Mouse (Mus musculus) embryo, embryonic 9.5 days (tissue): ENCODE results near the gene Gm48552.

Experiments
- DNase-seq: peaks from one replicate; pipeline ENCODE4 v3.0.0-alpha.2; 2017; ENCODE audit errors: extremely low spot score

Gm48552 gene

DNA sequence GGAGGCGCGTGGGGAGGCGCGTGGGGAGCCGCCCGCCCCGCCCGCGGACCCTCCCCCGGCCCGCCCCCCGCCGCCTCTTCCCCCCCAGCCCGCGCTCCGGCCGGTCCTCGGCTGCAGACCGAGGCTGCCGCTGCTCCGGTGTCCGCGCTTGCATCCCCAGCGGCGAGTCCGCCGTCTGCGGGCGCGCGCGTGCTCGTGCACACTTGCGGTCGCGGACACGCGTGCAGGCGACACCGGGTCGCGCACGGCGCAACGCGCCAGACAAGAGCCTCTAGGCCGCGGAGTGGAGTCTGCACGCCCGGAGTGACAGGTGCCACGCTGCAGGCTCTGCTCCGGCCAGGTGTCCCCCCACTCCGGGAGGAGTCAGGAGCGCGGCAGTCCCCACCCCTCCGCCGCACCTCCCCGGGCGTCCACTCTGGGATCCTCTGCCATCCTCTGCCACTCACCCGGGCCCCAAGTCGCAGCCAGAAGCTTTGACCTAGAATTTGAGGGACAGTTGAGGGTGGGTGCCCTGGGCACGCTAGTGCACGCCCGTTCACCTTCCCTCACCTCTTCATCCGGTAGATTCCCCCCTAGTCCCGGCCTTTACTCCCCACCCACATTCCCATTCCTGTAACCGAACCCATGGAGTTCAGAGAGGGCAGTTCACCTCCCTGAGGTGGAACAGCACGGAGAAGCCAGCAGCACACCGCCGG lies 42.2 kb downstream of the Gm48552 start:
- DNase-seq: no peak

DNA sequence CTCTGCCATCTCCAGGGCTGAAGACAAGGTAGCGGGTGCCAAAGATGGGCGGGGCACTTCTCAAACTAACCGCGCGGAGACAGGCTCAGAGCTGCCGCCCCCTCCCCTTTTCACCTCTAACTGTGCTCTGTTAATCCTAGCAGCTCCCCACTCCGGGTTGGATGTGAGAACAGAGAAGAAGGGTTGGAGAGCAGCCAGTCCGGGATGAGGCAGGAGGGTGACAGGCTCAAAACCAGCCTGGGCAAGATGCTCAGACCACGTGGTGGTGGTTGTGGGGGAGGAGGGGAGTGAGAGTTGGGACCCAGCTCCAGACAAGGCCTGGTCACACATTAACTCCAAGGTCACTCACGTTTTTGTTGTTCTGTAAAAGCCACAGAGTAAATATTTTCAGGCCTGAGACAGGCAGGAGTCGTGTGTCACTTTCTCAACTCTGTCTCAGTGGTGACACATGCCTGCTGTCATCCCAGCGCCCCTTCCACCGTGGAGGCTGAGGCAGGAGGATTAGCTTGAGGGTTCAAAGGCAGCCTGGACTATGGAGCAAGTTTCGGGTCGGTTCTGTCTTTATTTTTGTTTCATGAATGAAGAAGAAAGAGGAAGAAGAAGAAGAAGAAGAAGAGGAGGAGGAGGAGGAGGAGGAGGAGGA lies 42.8 kb downstream of the Gm48552 start:
- DNase-seq: no peak

DNA sequence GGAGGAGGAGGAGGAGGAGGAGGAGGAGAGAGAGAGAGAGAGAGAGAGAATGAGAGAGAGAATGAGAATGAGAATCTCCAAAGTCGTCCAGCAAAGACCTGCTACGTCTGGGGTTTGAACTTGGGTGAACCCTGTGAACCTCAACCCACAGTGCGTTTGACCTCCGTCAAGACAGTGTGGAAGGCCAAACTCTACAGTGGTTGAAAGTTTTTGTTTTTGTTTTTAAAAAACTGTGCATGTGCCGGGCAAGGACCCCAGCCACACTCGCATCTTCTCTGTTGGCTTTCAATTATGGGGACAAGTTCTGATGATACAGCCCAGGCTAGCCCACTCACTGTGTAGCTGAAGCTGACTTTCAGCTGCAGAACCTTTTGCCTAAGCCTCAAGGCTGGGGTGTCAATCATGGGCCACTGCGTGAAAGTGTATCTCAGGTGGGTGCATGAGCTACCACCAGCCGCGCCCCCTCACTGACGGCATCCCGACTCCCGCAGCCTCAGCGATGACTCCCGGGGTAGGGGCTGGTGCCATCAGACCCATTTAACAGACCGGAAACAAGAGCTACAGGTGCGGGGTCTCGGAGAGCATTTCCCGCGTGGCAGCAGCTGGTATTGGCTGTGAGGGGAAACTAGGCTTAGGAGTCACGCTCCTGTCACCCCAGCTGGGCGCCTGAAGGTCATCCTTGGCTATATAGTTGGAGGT lies 43.5 kb downstream of the Gm48552 start:
- no peak for DNase-seq

DNA sequence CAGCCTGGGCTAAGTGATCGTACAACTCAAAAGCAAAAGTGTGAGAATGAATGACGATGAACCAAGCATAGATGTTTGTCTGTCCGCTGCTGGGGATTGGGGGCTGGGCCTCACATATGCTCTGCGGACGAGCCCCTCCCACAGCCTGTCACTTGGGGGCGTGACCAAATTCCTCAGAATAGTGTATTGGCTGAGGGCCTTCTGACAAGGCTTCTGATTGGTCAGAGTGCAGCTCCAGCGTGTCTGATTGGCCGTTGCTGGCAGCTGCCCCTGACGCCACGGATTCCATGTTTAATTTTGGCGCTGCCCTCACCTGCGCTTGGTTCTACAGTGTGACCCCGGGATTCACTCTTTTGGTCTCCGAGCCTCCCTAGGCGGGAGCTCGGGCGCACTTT lies 44.1 kb downstream of the Gm48552 start:
- DNase-seq: peak; percentile 77

DNA sequence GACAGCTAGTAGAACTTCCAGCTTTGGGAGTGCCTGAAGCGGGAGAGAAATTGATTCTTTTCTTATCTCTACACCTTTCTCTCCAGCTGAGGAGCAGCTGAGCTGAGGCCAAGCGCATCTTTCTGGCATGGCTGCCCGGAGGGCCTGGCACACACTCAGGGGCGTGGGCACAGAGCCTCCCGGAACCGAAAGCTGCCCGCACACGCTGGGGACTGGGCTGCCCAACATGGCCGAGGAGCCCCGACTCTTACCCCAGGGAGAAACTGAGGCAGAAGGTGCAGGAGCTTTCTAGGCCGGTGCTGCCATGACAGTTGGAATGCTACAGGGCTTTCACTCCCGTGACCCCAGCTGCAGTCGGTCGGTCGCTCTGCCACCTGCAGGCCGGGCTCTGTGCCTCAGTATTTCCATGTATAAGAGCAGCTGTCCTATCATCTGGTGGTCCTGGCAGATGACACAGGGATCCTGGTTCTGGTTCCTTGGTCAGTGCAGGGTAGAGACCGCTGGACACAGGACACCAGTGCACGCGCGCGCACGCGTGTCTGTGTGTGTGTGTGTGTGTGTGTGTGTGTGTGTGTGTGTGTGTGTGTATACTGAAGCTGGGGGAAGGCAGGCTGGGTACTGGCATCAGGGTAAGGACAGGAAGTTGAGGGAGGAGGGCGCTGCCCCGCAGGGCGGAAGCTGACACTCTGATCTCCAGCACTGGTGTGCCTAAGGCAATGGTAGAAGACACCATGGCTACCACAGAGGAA lies 44.9 kb downstream of the Gm48552 start:
- DNase-seq: no peak

DNA sequence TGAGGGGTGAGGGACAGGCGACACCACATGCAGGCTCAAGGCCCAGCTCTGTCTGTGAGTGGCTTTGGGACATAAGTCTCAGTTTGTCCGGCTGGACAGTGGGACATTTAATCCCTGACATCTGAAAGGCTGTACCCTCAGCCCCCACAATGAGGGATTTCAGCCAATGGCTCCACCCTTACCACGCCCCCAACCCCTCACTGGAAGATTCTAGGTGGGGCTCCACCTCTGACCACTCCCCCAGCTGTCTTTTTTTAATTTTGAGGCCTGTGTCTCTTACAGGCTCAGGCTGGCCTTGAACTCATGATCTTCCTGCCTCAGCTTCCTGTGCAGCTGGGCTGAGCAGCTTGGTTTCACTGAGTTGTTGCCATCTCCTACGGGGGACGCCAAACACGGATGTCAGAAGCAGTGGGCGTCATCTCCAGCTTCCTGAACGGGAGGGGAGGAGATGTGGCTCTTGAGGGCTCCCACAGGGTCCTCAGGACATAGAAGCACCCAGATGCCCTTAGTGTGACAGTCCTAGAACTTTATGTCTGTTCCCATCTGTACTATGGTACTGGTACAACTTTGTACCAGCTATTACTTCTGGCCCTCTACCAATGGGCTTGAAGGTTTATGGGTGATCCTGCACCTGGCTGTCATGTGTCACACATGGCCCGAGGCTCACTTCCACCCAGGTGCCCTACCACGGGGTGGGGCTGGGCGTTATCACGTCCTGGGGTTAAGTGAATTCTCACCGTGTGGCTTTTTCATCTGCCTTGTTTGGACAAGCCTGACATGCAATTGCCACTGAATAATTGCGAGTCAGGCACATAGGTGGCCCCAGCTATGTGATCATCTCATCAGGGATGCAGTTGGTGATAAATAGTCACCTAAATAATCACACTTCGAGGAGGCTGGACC lies 45.8 kb downstream of the Gm48552 start:
- DNase-seq: no peak

DNA sequence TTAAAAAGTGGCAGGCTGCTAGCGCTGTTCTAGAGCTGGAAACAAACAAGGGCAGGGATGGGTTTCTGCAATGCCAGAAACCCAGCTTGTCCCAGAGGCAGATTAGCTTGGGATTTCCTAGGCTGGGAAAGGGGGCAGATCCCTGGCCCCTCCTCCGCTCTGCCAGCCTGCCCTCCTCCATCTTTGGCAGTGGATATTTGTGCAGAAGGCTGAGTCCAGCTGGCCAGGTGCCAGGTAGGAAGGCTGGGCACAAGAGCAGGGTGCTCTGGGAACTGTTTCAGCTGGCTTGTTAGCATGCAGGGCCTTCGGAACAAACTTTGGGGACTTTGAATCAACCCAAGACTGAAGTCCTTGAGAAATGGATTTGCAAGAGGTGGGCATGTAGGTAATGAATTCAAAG lies 46.6 kb downstream of the Gm48552 start:
- no peak for DNase-seq
